Mouse (Mus musculus) frontal cortex, adult 2 months (tissue): ENCODE data around the gene Emg1. TPM values are rescaled to one million over a fixed set of nuclear protein-coding genes. Genes with fewer than 3 reads are reported as not detected.
"Not testable (repeated sequence)": the region's sequence is repeated elsewhere in the genome, so short reads cannot be mapped to it uniquely, and the experiment has no call there.

Source experiments
- DNase-seq, 2 experiments: peaks; one replicate each; pipeline ENCODE4 v3.0.0; 2022; ENCODE audit warnings: low spot score in 1 of 2; ENCODE audit errors: extremely low spot score in 1 of 2
- polyA plus RNA-seq: library from polyadenylated mRNA; depleted of rRNA; stranded (reverse); fragments of >200 nt; gene quantifications from 2 replicates; pipeline ENCODE4 v1.2.3, GENCODE M21; 2012

Gene Emg1
- polyA plus RNA-seq, 1 experiment = 62.4 TPM

DNA sequence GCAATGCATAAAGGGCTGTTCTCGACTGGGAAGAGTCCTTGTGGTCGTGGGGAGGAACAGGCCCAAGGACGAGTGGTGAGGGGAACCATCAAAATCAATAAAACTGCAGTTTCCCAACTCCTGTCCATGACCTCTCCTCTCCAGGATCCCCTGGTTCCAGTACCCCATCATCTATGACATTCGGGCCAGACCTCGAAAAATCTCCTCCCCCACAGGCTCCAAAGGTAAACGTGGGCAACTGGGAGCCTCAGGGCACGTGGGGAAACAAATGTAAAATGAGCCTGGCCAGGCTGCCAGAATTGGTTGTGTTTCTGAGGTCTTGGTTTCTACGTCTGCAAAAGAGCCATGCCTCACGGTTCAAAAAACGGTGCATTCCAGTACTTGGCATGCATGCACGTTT lies 940 bp upstream of the Emg1 start:
- no peak for DNase-seq

DNA sequence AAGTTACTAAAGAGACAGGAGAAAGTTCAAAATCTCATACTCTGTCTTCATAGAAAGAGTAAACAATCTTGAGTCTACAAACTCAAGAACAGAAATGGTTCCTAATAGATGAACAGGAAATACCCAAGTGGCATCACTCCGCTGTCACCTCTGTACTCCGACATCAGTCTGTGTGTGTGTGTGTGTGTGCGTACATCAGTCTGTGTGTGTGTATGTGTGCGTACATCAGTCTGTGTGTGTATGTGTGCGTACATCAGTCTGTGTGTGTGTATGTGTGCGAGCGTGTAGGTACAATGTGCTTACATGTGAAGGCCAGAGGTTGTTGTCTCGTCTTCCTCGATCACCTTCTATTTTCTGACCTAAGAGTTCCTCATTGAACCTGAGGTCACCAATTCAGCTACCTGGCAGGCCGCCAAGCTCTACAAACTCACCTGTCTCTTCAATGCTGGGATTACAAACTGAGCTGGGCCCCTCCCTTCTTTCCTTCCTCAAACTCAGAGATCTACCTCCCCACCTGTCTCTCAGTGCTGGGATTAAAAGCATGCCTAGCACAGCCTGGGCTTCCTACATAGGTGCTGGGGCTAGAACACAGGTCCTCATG lies 3.6 kb downstream of the Emg1 start:
- DNase-seq = no peak

DNA sequence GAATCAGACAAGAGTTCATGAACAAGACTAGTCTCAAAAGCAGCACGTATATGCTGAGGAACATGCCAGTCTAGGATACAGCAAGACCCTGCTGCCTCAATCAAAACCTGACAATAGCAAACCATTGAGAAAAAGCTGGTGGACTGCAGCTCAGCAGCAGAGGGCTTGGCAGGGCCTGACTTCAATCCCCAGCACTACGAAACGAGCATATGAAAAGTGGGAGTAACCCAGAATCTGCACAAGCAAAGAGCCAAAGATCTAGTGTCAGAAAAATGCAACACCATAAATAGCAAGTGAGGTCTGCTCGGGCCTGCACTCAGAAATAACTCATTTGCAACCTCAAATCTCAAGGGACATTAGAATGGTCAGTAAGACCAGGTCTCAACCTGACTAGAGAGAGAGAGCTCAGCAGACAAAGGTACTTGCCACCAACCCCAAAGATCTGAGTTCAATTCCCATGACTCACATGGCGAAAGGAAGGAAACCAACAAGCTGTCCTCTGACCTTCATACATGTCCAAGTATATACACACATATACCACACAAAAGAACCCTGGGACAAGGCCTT lies 5.8 kb downstream of the Emg1 start:
- no peak for DNase-seq

DNA sequence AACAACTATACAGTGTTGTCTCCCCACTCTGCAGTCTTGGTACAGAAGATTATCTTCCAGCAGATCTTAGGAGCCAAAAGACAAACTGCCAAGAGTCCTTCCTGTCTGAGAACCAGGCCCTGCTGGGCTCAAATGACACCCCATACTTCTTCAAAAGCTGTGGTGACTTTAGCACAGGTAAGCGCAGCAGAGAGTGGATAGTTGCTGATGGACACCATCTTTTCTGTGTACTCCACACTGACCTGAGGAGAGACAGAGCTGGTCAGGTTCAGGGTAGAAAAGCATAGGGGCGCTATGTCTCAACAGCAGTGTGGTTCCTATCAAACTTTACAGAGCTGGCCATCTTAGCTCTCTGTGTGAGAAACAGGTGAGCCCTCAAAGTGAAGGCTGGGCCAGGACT lies 7.6 kb downstream of the Emg1 start:
- no peak for DNase-seq

DNA sequence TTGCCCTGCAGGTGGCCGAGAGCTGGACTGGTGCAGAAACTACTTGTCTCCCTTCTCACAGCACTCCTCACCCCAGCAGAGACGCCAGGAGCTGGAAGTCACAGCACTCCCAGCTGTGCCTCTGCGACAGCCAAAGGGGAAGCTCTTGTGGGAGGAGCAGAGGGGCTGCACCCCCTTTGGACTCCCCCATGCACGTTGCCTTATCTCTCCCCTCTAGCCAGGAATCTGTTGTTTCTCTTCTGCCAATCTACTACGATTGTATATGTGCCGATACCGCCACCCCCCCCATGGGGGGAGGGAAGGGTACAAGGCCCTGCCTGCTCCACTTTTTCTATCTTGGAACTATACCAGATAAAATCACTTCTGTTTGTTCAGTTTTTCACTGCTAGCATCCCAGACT lies 8.2 kb downstream of the Emg1 start:
- no peak for DNase-seq

DNA sequence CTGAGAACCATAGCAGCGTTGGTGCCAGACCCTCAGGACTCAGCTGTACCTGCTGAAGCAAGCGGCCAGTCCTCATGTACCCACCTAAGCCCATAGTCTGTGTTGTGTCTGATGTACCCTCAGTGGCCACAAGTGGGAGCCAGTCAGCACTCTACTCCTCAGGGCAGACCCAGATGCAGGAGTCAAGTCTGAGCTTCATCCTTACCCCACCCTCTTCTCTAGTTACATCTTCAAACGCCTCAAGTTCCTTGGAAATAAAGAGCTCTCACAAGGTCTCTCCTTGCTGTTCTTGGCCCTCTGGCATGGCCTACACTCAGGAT lies 9.2 kb downstream of the Emg1 start:
- peak; percentile 58 to 82 for DNase-seq

DNA sequence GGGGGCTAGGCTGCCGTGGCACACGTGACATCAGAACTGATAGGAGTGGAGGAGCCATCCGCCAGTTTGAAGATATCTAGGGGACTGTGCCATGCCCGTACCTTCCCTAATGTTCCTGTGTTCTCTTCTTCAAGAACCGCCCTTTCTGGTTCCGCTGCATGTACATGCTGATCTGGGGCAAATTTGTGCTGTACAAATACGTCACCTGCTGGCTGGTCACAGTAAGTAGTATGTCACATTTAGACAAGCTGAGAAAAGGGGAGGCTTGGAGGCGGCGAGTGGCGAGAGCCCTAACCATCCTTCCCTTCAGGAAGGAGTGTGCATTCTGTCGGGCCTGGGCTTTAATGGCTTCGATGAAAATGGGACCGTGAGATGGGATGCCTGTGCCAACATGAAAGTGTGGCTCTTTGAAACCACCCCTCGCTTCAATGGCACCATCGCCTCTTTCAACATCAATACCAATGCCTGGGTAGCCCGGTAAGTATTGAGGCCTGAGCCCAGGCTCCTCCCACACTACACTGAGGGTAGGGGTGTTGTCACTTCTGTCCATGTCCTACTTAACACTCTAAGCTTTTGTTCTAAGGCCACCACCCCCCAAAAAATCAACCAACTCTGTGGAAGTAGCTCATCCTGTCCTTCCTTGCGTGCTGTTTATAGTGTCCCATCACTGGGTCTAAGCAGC lies 9.7 kb downstream of the Emg1 start:
- DNase-seq = no peak

DNA sequence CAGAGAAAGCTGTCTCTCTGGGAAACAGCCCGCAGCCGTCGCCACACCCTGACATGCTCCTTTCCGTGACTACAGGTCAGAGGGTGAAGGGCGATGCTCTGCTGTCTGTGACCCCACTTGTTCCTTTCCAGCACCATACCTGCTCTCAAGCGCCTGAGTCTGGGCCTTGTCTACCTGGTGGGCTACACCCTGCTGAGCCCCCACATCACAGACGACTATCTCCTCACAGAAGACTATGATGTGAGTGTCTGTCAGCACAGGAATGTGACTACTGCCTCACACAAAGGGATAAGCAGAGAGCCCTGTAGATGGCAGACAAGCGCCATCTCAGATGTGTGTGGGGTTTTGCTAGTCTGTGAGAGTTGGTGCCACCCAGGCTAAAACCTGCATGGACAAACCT lies 10.6 kb downstream of the Emg1 start:
- DNase-seq = no peak

DNA sequence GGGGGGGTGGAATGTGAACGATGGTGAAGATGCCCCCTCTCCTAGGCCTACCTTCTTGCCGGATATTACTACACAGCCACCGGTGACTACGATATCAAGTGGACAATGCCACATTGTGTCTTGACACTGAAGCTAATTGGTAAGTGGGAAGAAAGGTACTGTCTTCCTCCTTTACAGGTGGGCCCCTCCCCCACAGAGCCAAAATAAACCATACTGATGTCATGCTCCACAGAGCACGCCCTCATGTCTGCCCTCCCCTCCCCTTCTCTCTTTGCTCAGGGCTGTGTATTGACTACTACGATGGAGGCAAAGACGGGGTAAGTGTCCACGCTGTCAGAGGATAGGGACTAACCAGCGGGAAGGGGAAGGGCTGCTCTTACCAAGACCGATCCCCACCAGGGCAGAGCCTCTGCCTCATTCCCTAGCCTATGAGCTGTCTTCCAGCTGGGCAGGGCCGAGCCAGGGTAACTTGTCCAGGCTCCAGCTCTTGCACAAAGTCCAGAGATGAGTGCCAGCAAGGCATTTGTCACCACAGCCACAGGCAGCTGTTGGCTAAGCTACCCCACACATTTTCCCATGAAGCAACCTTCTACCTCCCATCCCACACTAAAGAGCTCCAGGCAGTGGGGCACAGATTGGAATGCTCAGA lies 11.9 kb downstream of the Emg1 start:
- peak; percentile 58 to 72 for DNase-seq

DNA sequence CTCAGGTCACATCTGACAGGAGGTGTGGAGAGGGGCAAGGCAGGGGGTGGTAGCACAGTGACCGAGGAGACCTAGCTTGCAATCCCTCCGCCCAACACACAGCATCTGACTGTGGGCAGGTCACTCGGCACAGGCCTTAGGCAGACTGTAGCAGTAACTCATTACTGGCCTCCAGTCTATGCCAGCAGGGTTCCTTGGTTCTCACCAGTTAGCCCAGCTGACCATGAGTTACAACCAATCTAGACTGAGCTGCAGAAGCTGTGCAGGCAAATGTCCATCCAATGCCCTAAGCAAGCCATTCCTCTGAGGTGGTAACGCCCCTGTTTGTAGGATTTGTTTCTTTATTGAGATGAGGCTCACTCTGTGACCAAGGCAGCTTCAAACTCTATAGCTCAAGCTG lies 12.6 kb downstream of the Emg1 start:
- DNase-seq = no peak

DNA sequence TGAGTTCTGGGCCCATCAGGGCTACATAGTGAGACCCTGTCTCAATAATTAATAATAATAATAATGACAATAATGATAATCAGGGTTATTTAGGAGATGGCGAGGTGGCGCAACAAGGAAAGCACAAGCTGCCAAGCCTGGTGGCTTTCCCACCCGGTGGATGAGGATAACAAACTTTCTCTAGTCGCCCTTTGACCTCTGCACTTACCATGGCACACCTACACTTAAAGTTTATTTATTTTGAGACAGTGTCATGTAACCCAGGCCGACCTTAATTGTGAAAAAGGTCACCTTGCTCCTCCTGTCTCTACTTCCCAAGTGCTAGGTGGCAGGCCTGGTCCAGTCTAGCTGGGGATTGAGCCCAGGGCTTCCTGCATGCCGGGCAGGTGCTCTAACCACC lies 13.2 kb downstream of the Emg1 start:
- no peak for DNase-seq

DNA sequence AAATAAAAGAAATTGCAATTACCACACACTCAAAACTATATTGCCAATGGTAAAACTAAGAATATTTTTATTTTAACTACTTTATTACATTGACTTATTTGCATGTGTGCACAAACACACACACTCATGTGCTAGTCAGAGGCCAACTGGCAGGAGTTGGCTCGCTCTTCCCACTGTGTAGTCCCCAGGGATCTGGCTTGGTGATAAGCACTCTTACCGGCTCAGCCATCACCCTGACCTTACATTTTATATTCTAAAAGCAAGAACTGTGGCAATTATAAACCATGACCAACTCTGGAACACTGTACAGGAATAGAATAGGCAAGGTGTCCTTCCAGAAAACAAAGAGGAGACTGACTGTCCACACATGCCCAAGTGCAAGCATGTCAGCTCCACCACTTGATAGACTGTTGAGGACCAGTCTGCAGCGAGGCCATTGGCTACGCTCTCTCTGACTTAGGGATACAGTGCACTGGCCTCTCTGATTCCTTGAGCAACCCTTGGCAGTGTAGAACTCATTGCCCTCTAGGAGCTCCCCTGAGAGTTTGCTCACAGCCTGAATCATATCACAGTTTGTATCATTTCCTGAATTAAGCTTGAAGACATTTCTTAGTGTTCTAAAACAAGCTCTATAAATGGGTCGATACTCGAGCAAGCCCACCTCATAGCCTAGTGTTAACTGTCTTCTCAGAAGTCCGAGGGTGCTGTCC lies 15.4 kb downstream of the Emg1 start:
- no peak for DNase-seq

DNA sequence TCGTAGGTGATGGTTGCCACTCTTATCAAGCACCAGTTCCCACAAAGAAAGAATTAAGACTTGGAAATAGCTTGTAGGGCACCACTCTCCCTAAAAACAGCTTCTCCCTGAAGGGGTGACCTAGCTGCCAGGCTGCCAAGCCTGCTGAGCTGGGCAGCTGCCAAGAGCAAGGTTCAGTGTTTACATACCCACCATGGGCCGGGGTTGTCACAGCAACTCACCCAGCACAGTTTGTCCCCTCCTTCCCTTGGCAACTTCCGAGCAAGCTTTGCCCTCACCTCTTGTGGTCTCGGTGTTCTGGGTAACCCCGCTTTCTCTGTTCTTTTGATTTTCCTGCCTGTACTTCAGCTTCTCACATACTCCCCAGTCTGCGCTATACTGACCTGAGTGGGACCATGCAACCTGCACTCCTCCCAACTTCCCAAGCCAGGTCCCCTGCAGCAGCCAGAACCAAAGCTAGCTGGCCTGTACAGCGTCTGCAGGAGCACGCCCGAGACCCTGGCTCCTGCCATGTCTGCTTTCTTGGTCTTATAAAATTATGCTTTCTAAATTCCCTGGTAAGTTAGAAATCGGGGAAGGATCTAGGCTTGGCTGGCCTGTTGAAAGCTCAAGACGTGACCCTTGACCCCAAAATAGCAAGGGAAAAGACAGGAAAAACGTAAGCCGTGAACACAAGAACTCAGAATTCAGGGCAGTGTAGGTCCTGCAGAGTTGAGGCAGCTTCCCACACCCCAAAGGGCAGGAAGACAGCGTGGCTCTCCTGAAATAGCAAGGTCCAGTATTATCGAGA lies 17.6 kb downstream of the Emg1 start:
- peak; percentile 47 to 54 for DNase-seq

DNA sequence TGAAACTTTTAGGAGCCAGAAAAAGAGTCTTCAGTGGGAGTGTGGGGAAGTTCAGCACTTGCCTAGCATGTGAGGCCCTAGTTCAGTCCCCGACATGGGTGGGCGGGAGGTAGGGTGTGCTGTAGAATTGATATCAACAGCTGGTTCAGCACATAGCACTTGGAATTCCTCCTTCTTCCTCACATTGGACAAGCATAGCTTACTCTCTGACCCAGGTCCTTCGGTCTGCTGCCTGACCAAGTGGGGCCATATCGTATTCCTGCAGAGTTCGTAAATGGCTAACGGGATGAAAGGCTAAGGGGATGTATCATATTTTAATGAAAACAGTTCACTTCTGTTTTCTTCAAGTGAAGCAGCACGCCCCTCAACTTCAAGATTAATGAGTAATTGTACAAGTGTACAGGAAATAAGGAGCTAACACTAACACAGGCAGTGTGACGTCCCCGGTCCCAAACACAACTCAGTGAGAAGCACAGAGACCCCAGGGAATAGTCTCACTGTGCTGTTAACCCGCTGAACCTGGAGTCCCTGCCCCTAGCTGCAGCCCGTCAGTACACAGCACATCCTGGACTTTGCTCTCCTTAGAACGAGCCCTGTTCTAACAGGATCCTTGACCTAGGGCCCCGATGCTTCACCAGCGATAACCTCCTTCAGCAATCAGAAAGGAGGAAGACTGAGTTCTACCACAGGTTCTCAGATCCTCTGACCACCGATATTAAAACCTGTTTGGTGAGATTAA lies 18.6 kb downstream of the Emg1 start:
- DNase-seq = no peak

DNA sequence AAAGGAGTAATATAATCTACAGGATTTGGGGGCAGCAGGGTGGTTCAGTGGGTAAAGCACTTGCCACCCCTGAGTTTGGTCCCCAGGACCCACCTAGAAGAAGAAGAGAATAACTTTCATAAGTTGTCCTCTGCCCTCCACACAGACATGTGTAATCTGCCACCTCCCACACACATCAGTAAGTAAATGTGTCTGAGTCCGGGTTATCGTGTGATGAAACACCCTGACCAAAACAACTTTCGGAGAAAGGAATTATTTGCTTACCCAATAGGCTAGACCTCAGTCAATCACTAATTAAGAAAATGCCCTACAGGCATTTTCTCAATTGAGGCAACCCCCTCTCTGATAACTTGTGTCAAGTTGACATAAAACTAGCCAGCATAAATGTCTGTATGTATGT lies 21.5 kb downstream of the Emg1 start:
- DNase-seq = no peak

DNA sequence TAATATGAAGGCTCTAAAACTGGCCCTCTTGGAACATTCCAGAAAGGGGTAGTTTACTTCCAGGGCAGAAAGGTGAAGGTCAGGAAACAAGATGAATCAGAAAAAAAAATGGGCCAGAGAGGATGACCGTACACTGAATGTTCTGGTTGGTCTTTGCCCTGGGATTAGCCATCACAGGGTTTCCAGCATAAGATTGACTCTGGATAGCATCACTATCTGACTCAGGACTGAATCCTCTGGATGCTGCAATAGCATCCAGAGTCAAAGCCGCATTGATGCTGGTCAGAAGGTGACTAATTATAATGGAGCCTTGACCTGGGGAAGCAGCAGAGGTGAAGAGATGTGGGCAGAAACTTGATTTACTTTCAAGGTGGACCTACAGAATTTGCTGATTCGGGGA lies 23.0 kb downstream of the Emg1 start:
- DNase-seq = no peak

DNA sequence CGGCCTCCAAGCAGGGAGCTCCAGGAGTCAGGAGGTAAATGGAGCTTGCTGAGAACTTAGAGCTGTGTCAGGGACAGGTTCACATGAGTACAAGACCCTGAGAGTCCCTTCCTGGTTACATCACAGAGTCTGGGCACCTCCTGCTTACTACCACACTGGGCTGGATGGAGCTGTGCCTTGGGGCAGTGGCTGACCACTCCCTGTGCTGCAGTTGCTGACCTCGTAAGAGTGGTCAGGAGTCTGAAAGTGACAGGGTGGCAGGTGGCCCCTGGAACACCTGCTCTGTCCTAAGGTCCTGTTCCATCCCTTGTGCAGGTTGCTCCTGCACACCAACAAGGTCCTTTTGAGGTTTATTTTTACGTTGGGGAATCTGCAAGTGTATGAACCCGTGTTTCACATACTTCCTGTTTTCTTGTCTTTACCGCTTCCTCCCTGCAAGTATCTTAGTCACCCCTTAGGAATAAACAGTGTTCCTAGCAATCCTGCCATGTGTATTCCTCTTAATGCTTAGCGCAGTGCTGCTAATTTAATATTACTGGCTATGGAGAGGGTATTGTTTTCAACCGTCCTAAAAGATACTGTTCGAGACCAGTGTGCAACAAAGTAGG lies 23.7 kb downstream of the Emg1 start:
- no peak for DNase-seq

DNA sequence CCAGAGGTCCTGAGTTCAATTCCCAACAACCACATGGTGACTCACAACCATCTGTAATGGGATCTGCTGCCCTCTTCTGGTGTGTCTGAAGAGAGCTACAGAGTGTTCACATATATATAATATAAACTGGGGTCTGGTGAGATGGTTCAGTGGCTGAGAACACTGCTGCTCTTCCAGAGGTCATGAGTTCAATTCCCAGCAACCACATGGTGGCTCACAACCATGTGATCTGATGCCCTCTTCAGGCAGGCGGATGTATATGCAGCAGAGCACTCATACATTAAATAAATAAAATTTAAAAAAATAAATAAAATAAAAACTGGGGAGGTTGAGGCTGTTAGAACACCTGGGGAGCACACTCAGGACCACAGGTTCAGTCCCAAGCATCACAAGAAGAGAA lies 25.3 kb downstream of the Emg1 start:
- not testable (repeated sequence) for DNase-seq

DNA sequence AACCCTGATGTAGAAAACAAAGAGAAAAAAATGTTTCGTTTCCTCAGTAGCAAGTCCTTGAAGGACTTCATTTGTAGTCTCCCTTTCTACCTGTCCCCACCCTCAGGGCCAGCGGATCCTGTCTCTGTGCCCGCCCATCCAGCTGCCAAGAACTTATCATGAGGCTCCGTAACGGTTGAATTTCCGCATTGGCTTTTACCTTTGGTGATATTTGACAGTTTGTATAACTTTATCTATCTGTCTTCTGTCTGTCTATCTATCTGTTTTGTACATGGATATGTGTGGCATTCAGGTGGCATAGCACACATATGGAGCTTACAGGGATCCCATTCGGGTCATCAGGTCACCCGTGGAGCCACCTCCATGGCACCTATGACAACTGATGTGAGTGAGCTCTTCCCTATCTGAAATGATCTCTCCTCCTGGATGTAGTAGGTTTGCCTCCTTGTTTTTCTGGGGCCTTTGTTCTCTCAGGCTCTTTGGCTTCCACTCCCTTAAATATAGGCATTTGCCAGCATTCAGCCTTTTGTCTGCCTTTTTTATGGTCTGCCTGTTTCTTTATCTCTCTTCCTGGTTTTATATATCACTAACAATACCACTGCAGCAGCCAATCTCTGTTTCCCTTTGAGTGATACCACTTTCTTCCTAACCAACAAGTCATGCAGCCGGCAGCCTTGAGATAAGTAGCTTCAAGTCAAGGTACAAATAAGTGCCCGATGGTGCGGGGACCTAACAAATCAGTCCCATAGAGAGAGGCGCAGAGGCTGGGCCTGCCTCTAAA lies 26.2 kb downstream of the Emg1 start:
- no peak for DNase-seq
